Mouse (Mus musculus): ENCODE results near the gene Olfr1209. TPM values are rescaled to one million over a fixed set of nuclear protein-coding genes. Genes with fewer than 3 reads are reported as not detected.

Gene Olfr1209
- total RNA-seq (2023) = not detected

DNA sequence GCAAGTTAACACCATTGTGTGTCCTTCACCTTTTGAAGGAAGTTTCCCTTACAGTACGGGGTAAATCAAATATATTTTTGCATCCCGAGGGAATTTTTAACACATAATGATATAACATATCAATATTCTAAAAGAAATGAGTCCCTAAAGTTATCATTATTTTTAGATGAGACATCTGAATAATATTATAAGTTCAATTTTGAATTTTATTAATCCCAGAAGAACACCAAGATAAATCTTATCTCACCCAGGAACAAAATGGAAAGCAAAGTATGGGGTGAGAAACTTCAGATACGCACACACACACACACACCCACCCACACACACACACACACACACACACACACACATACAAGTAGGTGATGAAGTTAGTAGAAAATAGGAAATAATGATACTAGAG is at the start of gene Olfr1209:
Olfr1209 (minus strand) TSS at position 101 of the 400 bp plus-strand sequence.

DNA sequence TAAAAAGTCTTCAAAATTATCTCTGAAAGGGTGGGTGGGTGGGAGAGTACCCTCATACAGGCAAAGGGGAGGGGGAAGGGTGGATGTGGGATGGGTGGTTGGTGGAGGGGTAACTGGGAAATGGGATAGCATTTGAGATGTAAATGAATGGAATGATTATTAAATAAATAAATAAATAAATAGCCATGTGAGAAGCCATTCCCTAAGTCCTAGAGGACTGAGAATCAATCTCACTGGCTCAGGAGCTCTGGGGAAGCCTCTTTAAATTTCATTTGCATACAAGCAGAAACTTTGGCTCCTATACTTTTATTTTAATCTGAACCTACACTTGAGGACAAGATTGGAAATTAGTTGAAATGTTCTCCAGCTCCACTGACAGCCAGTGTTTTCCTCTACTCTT is 38.7 kb upstream of the Olfr1209 start, which contains the start of gene Olfr1212:
Olfr1212 (plus strand) TSS at position 301 of the 400 bp plus-strand sequence.

GRCm38 (mm10) chr2:88938011-88938410 is 23.1 kb upstream of the Olfr1209 start, which contains the start of gene Olfr1211:
Gene Olfr1211, minus strand, starts transcription at chr2:88938111.

GRCm38 (mm10) chr2:88902211-88902610 is 12.7 kb downstream of the Olfr1209 start, which contains the start of gene Olfr1208:
Gene Olfr1208, minus strand, starts transcription at chr2:88902311.

DNA sequence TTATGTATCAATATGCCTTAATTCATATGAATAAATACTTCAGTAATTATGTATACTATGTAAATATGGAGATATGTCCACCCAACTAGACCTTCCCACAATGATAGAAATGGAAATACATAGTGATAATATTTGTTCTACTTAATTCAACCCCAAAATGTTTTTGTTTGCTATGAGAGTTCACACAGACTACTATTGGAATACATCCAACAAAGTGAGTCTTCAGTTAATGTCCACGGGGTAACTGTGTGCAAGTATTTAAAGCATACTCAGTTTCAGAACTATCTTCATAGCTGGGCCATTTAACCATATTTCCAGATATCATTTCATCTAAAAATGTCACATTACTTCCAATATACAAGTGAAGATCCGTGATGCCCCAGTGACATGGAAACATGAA is 52.0 kb downstream of the Olfr1209 start, which contains the start of gene Olfr1206:
Olfr1206 (plus strand) TSS at position 301 of the 400 bp plus-strand sequence.

Other genes starting within 250 kb of the Olfr1209 start
- not detected for gene Olfr1193, start 239.5 kb downstream of the Olfr1209 start, total RNA-seq (2023)
- gene Olfr1195, start 226.0 kb downstream of the Olfr1209 start, total RNA-seq (2023) = not detected
- gene Olfr1196, start 210.6 kb downstream of the Olfr1209 start, total RNA-seq (2023) = not detected
- not detected for gene Olfr1197, start 182.8 kb downstream of the Olfr1209 start, total RNA-seq (2023)
- not detected for gene Olfr1198, start 163.8 kb downstream of the Olfr1209 start, total RNA-seq (2023)
- not detected for gene Olfr1199, start 154.7 kb downstream of the Olfr1209 start, total RNA-seq (2023)
- not detected for gene Olfr1200, start 144.7 kb downstream of the Olfr1209 start, total RNA-seq (2023)
- not detected for gene Olfr1201, start 122.1 kb downstream of the Olfr1209 start, total RNA-seq (2023)
- gene Olfr1202, start 100.7 kb downstream of the Olfr1209 start, total RNA-seq (2023) = not detected
- not detected for gene Olfr1205, start 85.4 kb downstream of the Olfr1209 start, total RNA-seq (2023)
- gene Olfr1204, start 65.9 kb downstream of the Olfr1209 start, total RNA-seq (2023) = not detected
- gene Olfr1206, start 51.9 kb downstream of the Olfr1209 start, total RNA-seq (2023) = not detected
- gene Olfr1208, start 12.8 kb downstream of the Olfr1209 start, total RNA-seq (2023) = not detected
- gene Olfr1211, start 23.0 kb upstream of the Olfr1209 start, total RNA-seq (2023) = not detected
- gene Olfr1212, start 38.8 kb upstream of the Olfr1209 start, total RNA-seq (2023) = not detected
- gene Gm13762, start 65.1 kb upstream of the Olfr1209 start, total RNA-seq (2023) = not detected
- gene Olfr1214, start 77.5 kb upstream of the Olfr1209 start, total RNA-seq (2023) = not detected
- gene Olfr1215, start 91.8 kb upstream of the Olfr1209 start, total RNA-seq (2023) = not detected
- gene Olfr1216, start 103.2 kb upstream of the Olfr1209 start, total RNA-seq (2023) = not detected
- gene Olfr1217, start 116.9 kb upstream of the Olfr1209 start, total RNA-seq (2023) = not detected
- not detected for gene Olfr1218, start 146.0 kb upstream of the Olfr1209 start, total RNA-seq (2023)
- gene Olfr1219, start 168.4 kb upstream of the Olfr1209 start, total RNA-seq (2023) = not detected
- gene Olfr1220, start 191.7 kb upstream of the Olfr1209 start, total RNA-seq (2023) = not detected
- gene Olfr1221, start 202.1 kb upstream of the Olfr1209 start, total RNA-seq (2023) = not detected
- not detected for gene Olfr1222, start 217.9 kb upstream of the Olfr1209 start, total RNA-seq (2023)
- gene Olfr1223, start 236.4 kb upstream of the Olfr1209 start, total RNA-seq (2023) = not detected
- gene Olfr1224-ps1, start 248.9 kb upstream of the Olfr1209 start, total RNA-seq (2023) = not detected

All from neutrophil, adult 83 days (primary cell).